Mouse (Mus musculus) intestine, postnatal 0 days (tissue): Measurements from ENCODE around the gene Alkbh4. TPM values are rescaled to one million over a fixed set of nuclear protein-coding genes. Genes with fewer than 3 reads are reported as not detected.

Experiments used
- ATAC-seq: fragments of 200-750 bp; cut with Nextera tagmentation; 2 replicates; pipeline ENCODE4 v1.8.0; 2017; ENCODE audit warnings: mild to moderate bottlenecking, moderate TSS enrichment, moderate library complexity
- H3K27ac ChIP-seq: fragments of 300-500 bp; sonication (generic); 2 replicates; pipeline ENCODE4 v1.5.1; 2014; ENCODE audit warnings: mild to moderate bottlenecking, low read depth, low read length, moderate library complexity
- H3K27me3 ChIP-seq: fragments of 300-500 bp; sonication (generic); replicated peaks from 2 replicates; pipeline ENCODE4 v1.6.1; 2014; ENCODE audit warnings: low read length, mixed read lengths; ENCODE audit not compliant: control insufficient read depth, insufficient read depth
- H3K36me3 ChIP-seq: fragments of 300-500 bp; sonication (generic); 2 replicates; pipeline ENCODE4 v1.6.1; 2014; ENCODE audit warnings: mild to moderate bottlenecking, moderate library complexity; ENCODE audit not compliant: control insufficient read depth, insufficient read depth
- H3K4me1 ChIP-seq: fragments of 300-500 bp; sonication (generic); replicated peaks from 2 replicates; pipeline ENCODE4 v1.6.1; 2014; ENCODE audit warnings: antibody characterized with exemption, low read length, mixed read lengths; ENCODE audit not compliant: control insufficient read depth, insufficient read depth
- H3K4me2 ChIP-seq: fragments of 300-500 bp; sonication (generic); replicated peaks from 2 replicates; pipeline ENCODE4 v1.6.1; 2014; ENCODE audit warnings: low read depth, mild to moderate bottlenecking, moderate library complexity
- H3K4me3 ChIP-seq: fragments of 300-500 bp; sonication (generic); 2 replicates; pipeline ENCODE4 v1.5.1; 2014; ENCODE audit warnings: low read depth, low read length
- H3K9ac ChIP-seq: fragments of 300-500 bp; sonication (generic); 2 replicates; pipeline ENCODE4 v1.6.1; 2014; ENCODE audit warnings: mild to moderate bottlenecking, low read depth, low read length
- H3K9me3 ChIP-seq: fragments of 300-500 bp; sonication (generic); 2 replicates; pipeline ENCODE4 v1.6.1; 2016; ENCODE audit warnings: mixed run types; ENCODE audit not compliant: control insufficient read depth
- CTCF ChIP-seq: sonication (generic); IDR thresholded peaks from 2 replicates; pipeline ENCODE4 v1.5.1; 2016; ENCODE audit warnings: low read depth, mild to moderate bottlenecking, control low read depth, antibody characterized with exemption, moderate library complexity
- WGBS: fragments of 180-500 bp; shearing (Covaris S2); extraction: QIAGEN DNeasy Blood & Tissue Kit; methylation state at CpG from one replicate; pipeline ENCODE4 v1.1.7; 2014; 5-methylcytosine and 5-hydroxymethylcytosine counted together
- polyA plus RNA-seq: library from polyadenylated mRNA; unstranded; fragments of >200 nt; fragmentation: Nextera tagmentation; extraction: Ambion mirVana; gene quantifications from 2 replicates; pipeline ENCODE4 v1.2.1, GENCODE M21; 2015

Gene Alkbh4
- polyA plus RNA-seq, 1 experiment from 2014 or later, result 11.0 TPM

- no peak for ATAC-seq
- no peak overlapping the region for H3K4me3 ChIP-seq
- no peaks in the 10 kb centered on the region for H3K27me3 ChIP-seq
- H3K9ac ChIP-seq, result no peak overlapping the region
- no peak for TF ChIP-seq CTCF
- peak overlapping the region; percentile 58 for H3K27ac ChIP-seq
- H3K4me2 ChIP-seq, result peak overlapping the region; percentile 21
- no peaks in the 10 kb centered on the region for H3K9me3 ChIP-seq
- WGBS, result 24% methylated on average over 9 of the region's 9 CpGs
- 0 out of 2 replicates have a peak, but pooled peaks cover 10% of the 10 kb centered on the region for H3K4me1 ChIP-seq
- peaks cover 8% of the 10 kb centered on the region; the same call in 1 of the 2 replicates for H3K36me3 ChIP-seq
Observed at GRCm38 (mm10) chr5:136173606-136174463, 37.9 kb downstream of the Alkbh4 start.

- H3K27me3 ChIP-seq, result no peaks in the 10 kb centered on the region
- H3K4me3 ChIP-seq, result no peak overlapping the region
- no peak overlapping the region for H3K9ac ChIP-seq
- H3K9me3 ChIP-seq, result no peaks in the 10 kb centered on the region
- peaks cover 54% of the 10 kb centered on the region for H3K36me3 ChIP-seq
- H3K4me2 ChIP-seq, result no peak overlapping the region
- H3K27ac ChIP-seq, result no peak overlapping the region
- WGBS, result 79% methylated on average over 5 of the region's 5 CpGs
- no peaks in the 10 kb centered on the region for H3K4me1 ChIP-seq
- no peak for ATAC-seq
- TF ChIP-seq CTCF, result no peak
Observed at GRCm38 (mm10) chr5:136179594-136179993, 43.6 kb downstream of the Alkbh4 start.

- no peak overlapping the region for H3K27ac ChIP-seq
Observed at GRCm38 (mm10) chr5:136181197-136181596, 45.3 kb downstream of the Alkbh4 start.

GRCm38 (mm10) chr5:136182049-136182448 is 46.1 kb downstream of the Alkbh4 start:
- Histone ChIP-seq H3K4me2 (no peak overlapping the region), H3K9ac (no peak overlapping the region), H3K9me3 (no peaks in the 10 kb centered on the region), H3K27me3 (no peaks in the 10 kb centered on the region), H3K4me3 (no peak overlapping the region), H3K27ac (no peak overlapping the region), H3K4me1 (no peaks in the 10 kb centered on the region), H3K36me3 (peaks cover 59% of the 10 kb centered on the region)
- no peak for TF ChIP-seq CTCF
- 86% methylated on average over 6 of the region's 6 CpGs for WGBS
- ATAC-seq, result no peak

More at GRCm38 (mm10) chr5:136181197-136181596, 45.3 kb downstream of the Alkbh4 start:
- no peaks in the 10 kb centered on the region for H3K9me3 ChIP-seq
- TF ChIP-seq CTCF, result no peak
- H3K27me3 ChIP-seq, result no peaks in the 10 kb centered on the region
- 89% methylated on average over 6 of the region's 6 CpGs for WGBS
- no peak overlapping the region for H3K9ac ChIP-seq
- H3K4me3 ChIP-seq, result no peak overlapping the region
- peaks cover 56% of the 10 kb centered on the region for H3K36me3 ChIP-seq
- ATAC-seq, result no peak
- H3K4me2 ChIP-seq, result no peak overlapping the region
- H3K4me1 ChIP-seq, result no peaks in the 10 kb centered on the region

GRCm38 (mm10) chr5:136182830-136183229 is 46.9 kb downstream of the Alkbh4 start:
- Histone ChIP-seq H3K4me2 (no peak overlapping the region), H3K36me3 (peaks cover 62% of the 10 kb centered on the region), H3K27me3 (no peaks in the 10 kb centered on the region), H3K4me1 (no peaks in the 10 kb centered on the region), H3K27ac (no peak overlapping the region), H3K4me3 (no peak overlapping the region), H3K9me3 (no peaks in the 10 kb centered on the region), H3K9ac (no peak overlapping the region)
- no peak for ATAC-seq
- TF ChIP-seq CTCF, result no peak
- 82% methylated on average over 4 of the region's 4 CpGs for WGBS

GRCm38 (mm10) chr5:136183766-136184165 is 47.8 kb downstream of the Alkbh4 start:
- H3K9me3 ChIP-seq, result no peaks in the 10 kb centered on the region
- H3K27me3 ChIP-seq, result no peaks in the 10 kb centered on the region
- WGBS, result 92% methylated on average over 7 of the region's 7 CpGs
- TF ChIP-seq CTCF, result peak; percentile 46
- H3K27ac ChIP-seq, result no peak overlapping the region
- no peak for ATAC-seq
- H3K36me3 ChIP-seq, result peaks cover 63% of the 10 kb centered on the region
- no peak overlapping the region for H3K4me3 ChIP-seq
- no peaks in the 10 kb centered on the region for H3K4me1 ChIP-seq
- H3K9ac ChIP-seq, result no peak overlapping the region
- H3K4me2 ChIP-seq, result no peak overlapping the region
